Mouse (Mus musculus): ENCODE results near the gene Itpripl1.
"Not testable (repeated sequence)": the region's sequence is repeated elsewhere in the genome, so short reads cannot be mapped to it uniquely, and the experiment has no call there.

The Itpripl1 gene

DNA sequence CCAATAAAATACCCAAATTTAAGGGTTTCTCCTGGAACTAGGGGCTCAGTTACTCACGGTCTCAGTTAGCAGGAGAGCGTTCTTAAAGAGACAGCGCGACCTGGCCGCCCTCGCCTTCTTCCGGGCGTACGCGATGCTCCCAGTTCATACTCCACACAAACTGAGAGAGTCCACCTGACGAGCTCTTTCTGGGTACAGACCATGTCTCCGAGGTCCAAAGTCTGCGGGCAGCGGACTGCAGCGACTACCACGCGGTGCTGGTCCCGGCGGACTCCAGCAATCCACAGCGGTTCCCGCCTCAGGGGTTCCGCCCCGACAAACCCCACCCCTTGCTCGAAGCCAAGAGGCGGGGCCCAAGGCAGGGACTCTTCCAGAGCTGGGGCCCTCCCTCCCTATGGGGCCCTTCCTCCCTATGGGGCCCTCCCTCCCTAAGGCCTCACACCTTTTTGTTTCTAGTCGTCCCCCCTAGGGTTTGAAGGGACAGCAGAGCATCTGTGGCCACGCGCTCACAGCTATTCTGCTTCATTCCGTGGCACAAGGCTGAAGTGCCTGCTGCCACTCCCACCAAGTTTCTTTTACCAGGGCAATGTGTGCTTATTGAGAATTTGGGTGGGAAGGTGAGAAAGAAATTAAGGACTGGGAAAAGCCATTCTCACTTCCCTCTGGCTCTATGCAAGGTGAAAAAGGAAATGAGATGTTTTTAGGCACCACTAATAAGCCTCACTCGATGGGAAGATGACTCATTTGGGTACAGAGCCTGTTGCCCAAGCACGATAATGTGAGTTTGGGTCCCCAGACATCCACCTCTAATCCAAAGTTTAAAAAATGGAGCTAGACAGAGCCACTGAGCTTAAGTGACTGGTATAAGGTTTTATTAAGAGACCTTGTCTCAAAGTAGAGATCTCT, at the start of gene Itpripl1:
Gene Itpripl1, minus strand, starts transcription at position 285 of the 906 bp plus-strand sequence.
- in situ Hi-C loops (cut with MboI, MseI) = no loop called here

DNA sequence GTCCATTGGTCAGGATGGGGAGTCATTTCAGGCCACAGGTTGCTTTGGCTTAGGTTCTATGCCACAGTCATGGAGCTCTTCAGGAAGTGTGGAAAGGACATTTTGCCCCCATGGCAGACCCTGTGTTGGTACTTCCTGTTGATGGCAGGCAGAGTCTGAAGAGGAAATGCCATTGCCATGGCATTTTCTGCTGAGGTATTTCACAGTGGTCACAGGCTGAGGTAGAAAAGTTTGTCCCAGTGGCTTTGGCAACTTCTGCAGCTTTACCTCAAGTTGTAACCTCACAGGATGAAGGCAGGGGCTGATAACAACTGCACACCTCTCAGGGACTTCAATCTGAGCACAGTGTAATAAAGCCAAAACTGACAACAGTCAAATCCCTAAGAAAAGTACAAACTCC, 46.3 kb upstream of the Itpripl1 start:
- in situ Hi-C loops (cut with MboI, MseI) = no loop called here

DNA sequence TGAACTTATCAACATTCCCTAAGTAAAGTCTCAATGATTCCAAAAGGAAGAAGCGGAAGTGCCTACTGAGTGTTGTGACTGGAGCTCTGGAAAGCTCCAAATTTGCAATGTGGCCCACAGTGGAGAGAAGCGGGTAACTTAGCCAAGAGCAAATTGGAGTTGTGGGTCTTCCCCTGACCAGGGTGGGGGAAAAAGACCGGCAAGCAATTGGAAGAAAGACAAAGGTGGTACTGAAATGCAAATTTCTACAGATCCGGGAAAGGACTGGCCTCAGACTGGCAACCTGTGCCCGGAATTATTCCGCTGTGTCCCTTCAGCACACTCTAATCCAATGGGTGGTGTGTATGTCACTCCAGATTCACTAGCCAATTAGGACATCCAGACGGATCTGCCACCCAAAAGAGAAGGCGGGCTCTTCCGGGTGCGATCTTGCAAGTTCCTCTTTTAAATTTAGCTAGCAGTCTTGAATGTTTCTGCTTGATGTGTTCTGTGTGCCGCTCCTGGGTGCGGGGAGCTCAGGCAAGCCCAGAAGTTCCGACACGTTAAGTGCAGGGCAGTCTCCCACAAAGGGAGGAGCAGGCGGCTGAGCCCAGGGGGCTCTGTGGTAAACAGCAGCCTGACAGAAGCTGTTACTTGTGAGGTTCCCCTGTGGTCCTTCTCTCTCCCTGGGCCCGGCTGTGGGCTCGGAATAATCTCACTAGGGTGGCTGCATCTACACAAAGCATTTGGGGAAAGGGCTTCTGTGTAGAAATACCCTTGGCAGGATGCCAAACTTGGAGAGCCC, 39.5 kb upstream of the Itpripl1 start:
- in situ Hi-C loops (cut with MboI, MseI) = no loop called here

DNA sequence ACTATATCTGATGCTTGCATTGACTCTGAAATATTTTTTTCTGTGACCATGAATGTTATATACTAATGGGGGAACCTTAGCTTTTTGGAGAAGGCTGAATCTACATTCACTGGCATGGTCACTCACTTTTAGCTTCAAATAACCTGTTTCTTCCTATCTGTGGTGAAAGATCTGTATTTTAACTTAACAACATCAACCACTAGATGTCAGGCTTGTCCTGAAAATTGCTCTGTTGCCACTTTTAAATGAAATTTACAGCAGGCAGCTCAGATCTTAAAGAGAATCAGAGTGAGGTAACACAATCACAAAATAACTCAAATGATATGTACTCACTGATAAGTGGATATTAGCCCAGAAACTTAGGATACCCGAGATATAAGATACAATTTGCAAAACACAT, 23.0 kb upstream of the Itpripl1 start:
- in situ Hi-C loops (cut with MboI, MseI) = loop anchor here in 1 of 2 experiments (5.0 kb wide), 1 partner anchor 36 kb away; no protein-coding TSS in a partner anchor

DNA sequence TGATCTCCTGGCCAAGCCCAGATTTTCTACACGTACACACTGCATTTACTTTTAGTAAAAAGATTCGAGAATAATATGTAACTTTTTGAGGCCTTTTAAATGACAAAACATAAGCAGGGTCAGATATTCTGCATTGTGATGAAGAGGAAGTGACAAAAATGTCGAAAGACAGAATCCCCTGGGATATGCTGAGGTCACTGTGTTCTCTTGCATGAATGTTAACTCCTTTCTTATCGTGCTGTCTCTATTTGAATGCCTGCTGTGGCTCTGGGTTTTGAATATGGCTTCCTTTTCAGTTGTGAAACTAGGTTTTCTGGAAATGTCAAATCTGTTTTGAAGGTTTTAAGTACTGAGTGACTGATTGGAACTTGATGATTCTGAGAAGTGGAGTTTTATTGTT, 22.4 kb upstream of the Itpripl1 start:
- in situ Hi-C loops (cut with MboI, MseI) = loop anchor here in 1 of 2 experiments (5.0 kb wide), 1 partner anchor 37 kb away; no protein-coding TSS in a partner anchor

DNA sequence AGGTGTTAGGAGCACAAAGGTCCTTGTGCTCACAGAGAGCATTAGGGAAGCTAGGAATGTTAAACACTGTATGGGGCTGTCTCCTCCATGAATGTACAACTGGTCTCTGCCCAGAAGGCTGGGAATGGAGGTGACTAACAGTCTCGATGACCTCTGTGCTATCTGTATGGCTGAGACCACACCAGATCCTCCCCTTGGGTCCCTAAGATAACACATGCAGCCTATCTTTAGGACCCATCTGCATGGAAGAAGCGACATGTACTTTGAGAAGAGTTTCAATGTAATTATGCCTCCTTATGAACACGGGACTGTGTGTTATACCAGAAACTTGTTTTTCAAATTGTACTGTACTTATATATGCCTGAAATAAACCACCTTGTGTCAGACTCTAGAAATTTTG, 2.5 kb upstream of the Itpripl1 start:
- in situ Hi-C loops (cut with MboI, MseI) = no loop called here

DNA sequence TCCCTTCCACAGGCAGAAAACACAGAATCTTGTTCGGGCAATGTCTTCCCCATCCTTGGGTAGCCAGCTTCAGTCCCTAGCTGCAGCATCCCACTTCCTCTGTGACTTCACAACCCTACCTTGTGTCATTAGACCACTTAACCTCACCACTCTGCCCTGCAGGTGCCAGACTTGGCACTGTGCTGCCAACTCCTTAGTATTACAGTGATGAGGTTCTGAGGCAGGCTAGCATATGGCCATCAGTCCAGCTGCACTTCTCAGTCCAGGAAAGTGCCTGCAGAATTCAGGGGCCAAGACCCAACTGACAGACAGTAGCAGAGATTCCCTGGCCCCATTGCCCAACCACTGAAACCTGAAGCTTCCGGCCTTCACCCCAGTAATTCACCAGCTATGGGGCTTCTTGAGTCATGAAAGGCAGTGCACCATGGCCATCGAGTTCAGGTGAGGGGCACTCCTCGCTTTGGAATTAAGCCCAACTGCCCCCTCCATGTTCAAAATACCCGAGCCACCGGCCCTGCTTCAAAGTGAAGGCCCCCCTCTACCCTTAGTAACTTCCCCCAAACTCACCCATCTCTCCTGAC, 575 bp downstream of the Itpripl1 start:
- in situ Hi-C loops (cut with MboI, MseI) = no loop called here

DNA sequence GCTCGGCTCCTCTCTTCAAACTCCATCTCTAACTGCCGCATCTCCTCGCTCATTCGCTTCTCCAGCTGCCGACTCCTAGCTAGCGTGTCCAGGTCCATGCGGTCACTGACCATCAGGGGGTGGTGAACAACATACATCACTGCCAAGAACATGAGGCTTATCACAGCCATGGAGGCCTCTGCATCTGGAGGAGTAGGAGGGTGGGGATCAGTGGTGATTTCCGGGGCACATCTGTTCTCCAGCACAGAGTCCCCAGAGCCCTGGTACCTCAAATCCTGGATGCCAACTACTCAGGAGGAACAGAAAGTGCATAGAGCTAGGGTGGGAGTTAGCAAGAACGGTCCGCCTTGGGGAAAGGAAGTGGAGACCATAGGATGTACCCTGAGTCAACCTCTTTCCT, 1.2 kb downstream of the Itpripl1 start:
- in situ Hi-C loops (cut with MboI, MseI) = no loop called here

DNA sequence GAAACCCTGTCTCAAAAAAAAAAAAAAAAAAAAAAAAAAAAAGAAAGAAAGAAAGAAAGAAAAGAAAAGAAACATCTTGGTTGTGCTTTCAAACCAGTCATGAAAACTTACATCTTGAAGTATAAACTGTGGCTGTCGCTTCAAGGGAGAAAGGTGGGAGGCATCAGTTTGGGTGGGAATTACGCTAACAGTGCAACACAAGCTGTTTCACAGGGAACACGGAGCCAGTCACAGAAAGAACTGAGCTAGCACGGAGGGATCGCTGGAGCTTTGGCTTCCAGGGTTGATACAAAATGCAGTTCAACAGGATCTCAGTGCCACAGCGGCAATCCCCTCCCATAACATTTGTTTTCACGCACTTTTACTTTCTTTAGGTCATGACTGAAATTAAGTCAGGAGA, 3.2 kb downstream of the Itpripl1 start:
- in situ Hi-C loops (cut with MboI, MseI) = no loop called here

DNA sequence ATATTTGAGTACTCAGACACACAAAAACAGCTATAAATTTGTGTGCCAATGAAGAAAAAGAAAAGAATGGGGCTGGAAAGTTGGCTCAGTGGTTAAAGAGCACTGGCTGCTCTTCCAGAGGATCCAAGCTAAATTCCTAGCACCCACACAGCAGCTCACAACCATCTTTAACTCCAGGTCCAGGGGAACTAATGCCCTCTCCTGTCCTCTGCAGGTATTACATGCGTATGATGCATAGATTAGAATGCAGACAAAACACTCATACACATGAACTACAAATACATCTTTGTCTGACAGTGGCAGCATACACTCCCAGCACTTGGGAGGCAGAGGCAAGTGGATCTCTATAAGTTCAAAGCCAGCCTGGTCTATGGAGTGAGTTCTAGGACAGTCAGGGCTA, 3.6 kb downstream of the Itpripl1 start:
- in situ Hi-C loops (cut with MboI, MseI) = no loop called here

DNA sequence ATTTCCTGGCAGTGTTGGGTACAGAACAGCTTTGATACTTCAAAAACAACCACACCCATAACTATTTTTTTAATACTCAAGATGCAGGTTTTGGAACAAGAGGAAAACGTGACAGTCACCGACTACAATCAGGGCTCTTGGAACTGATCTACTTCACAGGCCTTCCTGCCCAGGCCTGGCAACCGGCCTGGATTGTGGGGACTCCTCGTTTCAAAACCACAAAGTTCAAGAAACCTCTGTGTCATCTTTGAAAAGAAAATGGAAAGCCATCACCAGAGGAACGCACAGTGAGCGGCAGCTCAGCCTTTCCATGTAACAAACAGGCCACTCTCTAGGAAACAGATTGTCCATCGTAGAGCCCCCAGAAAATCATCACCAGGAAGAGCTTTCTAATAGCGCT, 4.1 kb downstream of the Itpripl1 start:
- in situ Hi-C loops (cut with MboI, MseI) = no loop called here

DNA sequence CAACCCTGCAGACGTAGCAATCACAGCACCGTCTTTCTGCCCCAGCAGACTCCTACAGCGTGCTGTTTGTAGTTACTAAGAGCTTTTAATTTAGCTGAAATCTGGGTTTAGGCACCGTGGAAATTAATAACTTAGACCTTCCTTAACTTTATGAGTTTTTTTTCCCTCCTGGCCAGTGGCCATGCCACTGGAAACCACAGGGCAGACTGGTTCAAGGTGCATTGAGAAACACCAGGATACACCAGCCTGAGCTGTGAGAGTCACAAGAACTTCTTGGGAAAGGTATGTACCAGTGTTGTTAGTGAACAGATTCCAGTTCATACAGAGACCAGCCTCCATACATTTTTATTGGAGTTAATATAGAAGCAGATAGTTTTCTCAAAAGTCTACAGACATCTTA, 4.8 kb downstream of the Itpripl1 start:
- in situ Hi-C loops (cut with MboI, MseI) = no loop called here

DNA sequence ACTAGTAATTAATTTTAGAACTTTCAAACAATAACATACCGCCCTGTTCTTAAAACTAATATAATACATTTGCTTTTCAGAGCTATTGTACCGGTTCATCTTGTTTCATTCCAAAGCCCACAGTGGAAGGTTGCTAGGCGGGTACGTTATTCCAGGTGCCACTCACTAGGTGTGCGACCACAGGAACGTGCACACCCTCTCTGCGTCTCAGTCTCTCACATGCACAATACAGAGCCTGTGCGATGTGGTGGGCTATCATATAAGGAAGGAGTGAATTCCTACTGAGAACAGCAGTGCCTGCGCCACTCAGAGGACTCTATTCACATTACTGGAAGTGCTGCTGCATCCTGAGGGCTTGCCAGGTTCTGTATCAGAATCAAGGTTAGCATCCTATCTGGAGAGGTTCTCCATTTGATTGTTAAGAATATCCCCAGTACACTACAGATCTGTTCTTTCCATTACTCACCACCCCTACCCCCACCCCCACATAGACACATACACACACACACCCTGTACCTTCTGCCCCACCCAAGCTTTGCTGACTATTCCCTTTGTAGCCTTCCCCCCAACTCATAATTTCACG, 5.3 kb downstream of the Itpripl1 start:
- in situ Hi-C loops (cut with MboI, MseI) = no loop called here

DNA sequence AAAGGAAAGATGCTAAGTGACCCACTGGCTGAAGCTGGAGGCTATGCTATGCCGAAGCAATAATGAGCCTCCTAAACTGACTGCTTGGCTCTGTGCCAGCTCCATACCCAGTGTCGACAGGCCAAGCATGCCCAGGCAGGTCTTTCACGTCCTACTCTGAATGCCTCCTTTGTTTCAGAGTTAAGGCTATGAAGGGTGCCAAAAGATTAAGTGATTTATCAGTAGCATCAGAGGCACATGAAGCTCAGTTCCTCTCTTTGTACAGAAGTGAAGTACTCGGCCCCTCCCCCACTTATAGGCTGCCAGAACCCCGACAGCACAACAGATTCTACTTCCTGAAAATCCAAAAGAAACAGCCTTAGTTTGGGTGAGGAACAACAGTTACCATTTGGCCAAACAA, 6.3 kb downstream of the Itpripl1 start:
- in situ Hi-C loops (cut with MboI, MseI) = no loop called here

DNA sequence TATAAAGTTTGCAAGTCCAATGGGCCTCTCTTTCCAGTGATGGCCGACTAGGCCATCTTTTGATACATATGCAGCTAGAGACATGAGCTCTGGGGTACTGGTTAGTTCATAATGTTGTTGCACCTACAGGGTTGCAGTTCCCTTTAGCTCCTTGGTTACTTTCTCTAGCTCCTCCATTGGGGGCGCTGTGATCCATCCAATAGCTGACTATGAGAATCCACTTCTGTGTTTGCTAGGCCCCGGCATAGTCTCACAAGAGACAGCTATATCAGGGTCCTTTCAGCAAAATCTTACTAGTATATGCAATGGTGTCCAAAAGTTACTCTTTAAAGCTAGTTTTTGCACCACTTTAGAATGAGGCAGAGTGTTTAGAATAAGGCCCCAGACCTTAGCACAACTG, 8.0 kb downstream of the Itpripl1 start:
- in situ Hi-C loops (cut with MboI, MseI) = not testable (repeated sequence)

DNA sequence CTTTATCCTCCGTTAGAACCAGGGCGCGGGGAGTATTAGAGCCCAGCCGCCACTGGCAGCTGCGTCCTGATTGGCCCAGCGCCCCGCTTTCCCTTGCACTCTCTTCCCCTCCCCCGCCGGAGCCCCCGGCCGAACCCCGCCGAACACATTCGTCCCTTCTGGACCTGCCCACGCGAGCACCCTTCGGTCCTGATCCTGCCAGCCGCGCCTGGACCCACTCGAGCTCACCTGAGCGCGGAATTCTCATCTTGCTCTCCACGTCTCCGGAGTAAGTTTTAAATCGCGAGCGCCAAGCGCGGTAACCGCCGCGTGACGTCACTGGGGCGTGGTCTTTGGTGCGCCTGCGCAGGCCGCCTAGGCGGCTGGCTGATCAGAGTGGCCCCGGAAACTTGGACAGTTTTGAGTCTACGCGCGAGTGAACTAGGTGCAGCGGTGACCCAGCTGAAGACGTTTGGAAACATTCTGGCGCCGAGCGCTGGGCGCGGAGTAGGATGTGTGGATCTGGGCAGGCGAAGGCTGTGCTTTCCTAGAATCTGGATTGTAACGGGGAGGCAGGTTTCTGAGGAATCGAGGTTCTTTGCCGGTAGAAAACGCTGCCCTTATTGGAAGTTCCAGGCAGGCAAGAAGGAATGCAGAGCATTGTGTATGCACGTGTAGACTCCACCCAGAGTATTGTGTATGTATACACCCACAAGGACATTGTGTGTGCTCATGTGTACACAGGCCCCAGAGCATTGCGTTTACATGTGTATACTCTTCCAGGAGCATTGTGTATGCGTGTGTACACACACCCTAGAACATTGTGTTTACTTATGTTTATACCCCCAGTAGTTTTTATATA, 9.4 kb downstream of the Itpripl1 start, which contains the start of gene Ncaph:
Gene Ncaph, minus strand, starts transcription at position 334 of the 841 bp plus-strand sequence.
- in situ Hi-C loops (cut with MboI, MseI) = no loop called here

DNA sequence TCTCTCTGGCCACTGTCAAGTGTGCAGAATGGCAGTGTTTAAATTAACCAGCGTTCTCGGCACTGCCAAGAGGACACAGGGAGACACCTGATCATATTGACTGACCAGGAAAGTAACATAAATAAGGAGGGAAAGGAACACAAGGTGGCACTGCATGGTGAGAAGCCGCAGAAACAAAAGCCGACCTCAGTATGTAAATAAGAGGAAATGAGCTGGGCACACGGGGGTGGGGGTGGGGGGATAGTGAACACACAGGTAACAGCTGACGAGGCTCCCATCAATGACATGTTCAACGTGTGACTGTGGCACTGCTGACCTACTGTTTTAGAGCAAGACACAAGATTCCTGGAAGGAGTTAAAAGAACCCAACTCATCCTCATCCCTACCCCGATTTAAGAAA, 11.9 kb downstream of the Itpripl1 start:
- in situ Hi-C loops (cut with MboI, MseI) = no loop called here

DNA sequence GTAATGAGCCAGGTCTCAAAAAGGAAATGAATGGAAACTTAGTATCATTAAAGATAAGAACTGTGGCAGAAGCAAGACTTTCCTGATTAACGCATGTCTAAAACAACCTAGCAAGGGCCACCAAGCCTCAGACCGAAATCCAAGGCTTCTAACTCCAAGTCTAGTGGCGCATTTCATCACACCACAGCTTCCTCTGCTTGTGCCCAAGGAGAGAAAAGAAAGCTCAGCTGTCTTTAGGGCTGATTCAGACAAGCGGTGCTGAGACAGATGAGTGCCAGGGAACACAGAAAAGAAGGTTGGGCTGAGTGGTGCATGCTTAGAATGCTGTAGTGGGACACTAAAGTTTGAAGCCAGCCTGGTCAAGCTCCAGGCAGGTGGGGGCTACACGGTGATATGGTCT, 14.3 kb downstream of the Itpripl1 start:
- in situ Hi-C loops (cut with MboI, MseI) = no loop called here

DNA sequence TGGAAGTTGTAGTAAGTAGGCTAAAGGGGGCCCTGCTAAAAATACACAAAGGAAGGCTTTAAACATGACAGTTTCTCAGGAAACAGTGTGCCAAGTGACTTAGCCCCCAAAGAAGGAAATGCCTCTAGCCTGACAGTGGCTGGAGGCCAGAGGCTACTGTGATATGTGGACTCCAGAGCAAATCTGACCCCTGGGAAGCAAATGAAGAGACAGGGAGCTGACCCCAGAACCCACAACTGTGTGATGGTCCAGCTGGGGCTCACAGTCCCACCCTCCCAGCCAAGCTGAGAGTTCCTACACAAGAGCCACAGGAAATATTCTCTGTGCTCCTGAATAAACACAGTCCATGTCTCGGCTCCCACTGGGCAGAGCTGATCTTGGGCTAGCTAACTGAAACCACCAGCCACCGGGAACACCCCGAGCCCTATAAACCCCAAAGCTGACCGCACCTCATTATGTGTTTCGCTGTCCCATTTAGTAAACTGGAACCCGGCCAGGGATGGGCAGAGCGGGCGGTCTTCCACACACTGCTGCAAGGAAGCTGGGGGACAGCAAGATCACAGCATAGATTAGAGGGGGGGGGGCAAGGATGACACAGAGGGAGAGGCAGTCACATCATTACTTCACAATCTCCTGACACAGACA, 21.5 kb downstream of the Itpripl1 start:
- in situ Hi-C loops (cut with MboI, MseI) = loop anchor here in 1 of 2 experiments (5.0 kb wide), 1 partner anchor 94 kb away; no protein-coding TSS in a partner anchor

DNA sequence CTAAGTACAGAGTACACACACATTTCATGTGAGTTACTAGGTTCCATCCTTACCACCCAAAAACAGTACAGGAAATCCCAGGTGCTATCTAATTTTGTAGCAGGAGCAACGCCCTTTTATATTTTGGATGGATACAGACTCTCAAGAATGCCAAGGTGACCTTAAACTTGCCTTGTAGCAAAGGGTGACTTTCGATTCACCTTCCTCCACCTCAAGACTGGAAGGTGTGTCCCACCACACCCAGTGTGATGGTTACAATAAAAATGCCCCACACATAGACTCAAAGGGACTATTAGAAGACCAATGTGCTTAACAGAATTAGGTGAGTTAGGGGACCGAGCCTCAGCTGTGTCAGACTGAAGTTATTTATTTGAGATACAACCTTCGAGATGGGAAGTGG, 34.3 kb downstream of the Itpripl1 start:
- in situ Hi-C loops (cut with MboI, MseI) = no loop called here
